In the genomic region with DNA sequence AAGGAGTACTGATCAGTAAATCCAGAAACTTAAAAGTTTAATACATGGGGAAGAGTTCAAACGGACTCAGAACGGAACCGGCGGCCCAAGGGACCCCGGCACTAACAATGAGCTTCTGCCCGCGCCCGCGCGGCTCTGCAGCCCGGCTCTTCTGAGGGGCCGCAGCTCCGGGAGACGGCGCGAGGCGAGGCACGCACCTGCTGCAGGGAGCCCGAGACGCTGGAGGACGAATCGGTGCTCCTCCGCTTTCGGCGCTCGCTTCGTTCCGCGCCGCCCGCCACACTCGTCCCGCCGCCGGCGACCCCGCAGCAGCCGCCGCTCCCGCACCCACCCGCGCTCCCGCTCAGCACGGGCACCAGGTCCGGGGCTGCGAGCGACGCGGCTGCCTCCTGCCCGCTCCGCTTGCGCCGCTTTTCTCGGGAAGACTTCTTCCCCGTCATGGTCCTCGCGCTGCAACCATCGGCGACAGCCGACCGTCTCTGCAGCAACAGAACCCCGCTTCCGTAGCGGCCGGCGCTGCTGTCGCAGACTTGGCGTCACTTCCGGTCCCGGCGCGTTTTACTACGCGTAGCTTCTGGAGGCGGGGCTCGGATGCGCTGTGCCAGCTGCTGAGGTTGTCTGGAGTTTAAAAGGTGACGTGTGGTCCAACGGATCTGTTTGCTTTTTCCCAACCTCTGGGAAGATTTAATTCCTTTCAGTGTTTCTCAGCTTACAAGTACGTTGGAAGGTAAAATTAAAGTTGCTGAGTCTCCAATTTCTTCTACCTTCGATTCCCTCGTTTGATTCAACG, we compare ENCODE assay signal across 8 mouse cellular contexts. TPM values are rescaled to one million over a fixed set of nuclear protein-coding genes. Genes with fewer than 3 reads are reported as not detected.
DNase-seq lines count a peak whose midpoint lies in the region; ATAC-seq lines count a peak whose summit lies in the region.

Gene Gm10306, plus strand, starts transcription at position 282 of the 790 bp plus-strand sequence.
Gene Caap1, minus strand, starts transcription at position 532 of the 790 bp plus-strand sequence.

- ATAC-seq in inflammation-experienced regulatory T-cells, adult 6 months, result peak; percentile 97
- peak; percentile 98 for ATAC-seq in megakaryocyte-erythroid progenitor cell, adult 5-6 weeks (replicated peaks; ENCODE audit: low FRiP score, low TSS enrichment, poor library complexity, severe bottlenecking)

- intact Hi-C loops in gastrocnemius, postnatal 14 days (cut with DNase I; ENCODE audit: low total_unique reads), result no loop called here
- intact Hi-C loops in left cerebral cortex, postnatal 10 days (cut with DNase I), result no loop called here

- DNase-seq in adrenal gland, adult (ENCODE audit: inconsistent age in 2 of 2, low spot score in 1 of 2), result peak; percentile 92 to 97
- peak; percentile 95 for DNase-seq in embryo, embryonic 10.5 days (ENCODE audit: low spot score)
- DNase-seq in gastrocnemius, postnatal 14 days, result peak; percentile 95
- peak; percentile 93 to 96 for DNase-seq in left cerebral cortex, postnatal 10 days (ENCODE audit: extremely low spot score in 1 of 2, low spot score in 2 of 2)
- peak; percentile 93 for DNase-seq in right cerebral cortex, postnatal 25 days
- peak; percentile 88 to 95 for DNase-seq in urinary bladder, postnatal 4 days (ENCODE audit: low spot score in 2 of 2)

RNA-seq across cellular contexts. Expression of gene Gm10306, which starts in this region (rescaled TPM):
- not detected for total RNA-seq in gastrocnemius, postnatal 14 days (2021)
- polyA plus RNA-seq in inflammation-experienced regulatory T-cells, adult 6 months (2017; shearing (Covaris generic)), result not detected
- not detected for total RNA-seq in left cerebral cortex, postnatal 10 days (2021)
- total RNA-seq in megakaryocyte-erythroid progenitor cell, adult 5-6 weeks (2014; fragmentation: Nextera tagmentation), result not detected in 2 replicates
- not detected in 2 replicates for total RNA-seq in megakaryocyte-erythroid progenitor cell, adult 5-6 weeks (2017)

RNA-seq across cellular contexts. Expression of gene Caap1, which starts in this region (rescaled TPM):
- 1 to 10 TPM; 2.6 to 2.7 TPM for total RNA-seq in gastrocnemius, postnatal 14 days (2021)
- polyA plus RNA-seq in inflammation-experienced regulatory T-cells, adult 6 months (2017; shearing (Covaris generic)), result 1 to 10 TPM; 4.8 to 7.4 (median 5.8) TPM
- 10 to 100 TPM in 1 of 2 experiments, 1 to 10 TPM in 1; 9.3 to 10.4 TPM for total RNA-seq in left cerebral cortex, postnatal 10 days (2021)
- total RNA-seq in megakaryocyte-erythroid progenitor cell, adult 5-6 weeks (2014; fragmentation: Nextera tagmentation), result 15.3 and 23.8 TPM in 2 replicates
- 29.9 and 34.4 TPM in 2 replicates for total RNA-seq in megakaryocyte-erythroid progenitor cell, adult 5-6 weeks (2017)

Comparison
In these comparisons a context has a peak if more than half of its experiments do, and no peak if none do; other contexts are left out.
1. Peak in every context shown above with its lines: DNase-seq and ATAC-seq.